Mouse (Mus musculus) forebrain, embryonic 14.5 days (tissue): ENCODE results near the gene Il12rb2. TPM values are rescaled to one million over a fixed set of nuclear protein-coding genes. Genes with fewer than 3 reads are reported as not detected.

ENCODE experiments used
- ATAC-seq: fragments of 200-750 bp; cut with Nextera tagmentation; 2 replicates; pipeline ENCODE4 v1.8.0; 2017; ENCODE audit warnings: mild to moderate bottlenecking, moderate library complexity
- DNase-seq: peaks from one replicate; pipeline ENCODE4 v3.0.0-alpha.2; 2015; ENCODE audit warnings: low spot score
- H3K27ac ChIP-seq: fragments of 300-500 bp; sonication (generic); 2 replicates; pipeline ENCODE4 v1.5.1; 2014; ENCODE audit warnings: low read depth, mild to moderate bottlenecking, control low read depth, low read length, moderate library complexity
- H3K27me3 ChIP-seq: fragments of 300-500 bp; sonication (generic); replicated peaks from 2 replicates; pipeline ENCODE4 v1.6.1; 2014; ENCODE audit warnings: low read length, control low read depth, mixed read lengths; ENCODE audit not compliant: control insufficient read depth, insufficient read depth
- H3K36me3 ChIP-seq: fragments of 300-500 bp; sonication (generic); 2 replicates; pipeline ENCODE4 v1.6.1; 2014; ENCODE audit warnings: low read length, control low read depth; ENCODE audit not compliant: control insufficient read depth, insufficient read depth
- H3K4me1 ChIP-seq: fragments of 300-500 bp; sonication (generic); 2 replicates; pipeline ENCODE4 v1.6.1; 2014; ENCODE audit warnings: antibody characterized with exemption, low read length, control low read depth; ENCODE audit not compliant: control insufficient read depth, insufficient read depth
- H3K4me2 ChIP-seq: fragments of 300-500 bp; sonication (generic); 2 replicates; pipeline ENCODE4 v1.6.1; 2014; ENCODE audit warnings: mild to moderate bottlenecking, control low read depth, low read length
- H3K4me3 ChIP-seq: fragments of 300-500 bp; sonication (generic); 2 replicates; pipeline ENCODE4 v1.5.1; 2014; ENCODE audit warnings: low read depth, low read length, control low read depth
- H3K9ac ChIP-seq: fragments of 300-500 bp; sonication (generic); 2 replicates; pipeline ENCODE4 v1.6.1; 2014; ENCODE audit warnings: mild to moderate bottlenecking, low read length, control low read depth, moderate library complexity
- H3K9me3 ChIP-seq: fragments of 300-500 bp; sonication (generic); replicated peaks from 2 replicates; pipeline ENCODE4 v1.6.1; 2016; ENCODE audit warnings: low read length, control low read depth, mixed read lengths; ENCODE audit not compliant: control insufficient read depth
- WGBS: fragments of 180-500 bp; shearing (Covaris S2); extraction: QIAGEN DNeasy Blood & Tissue Kit; methylation state at CpG from one replicate; pipeline ENCODE4 v1.1.7; 2014; 5-methylcytosine and 5-hydroxymethylcytosine counted together
- polyA plus RNA-seq: library from polyadenylated mRNA; unstranded; fragments of >200 nt; fragmentation: Nextera tagmentation; extraction: Ambion mirVana; gene quantifications from 2 replicates; pipeline ENCODE4 v1.2.1, GENCODE M21; 2014

Gene Il12rb2
- polyA plus RNA-seq, 1 experiment from 2014 or later, result not detected

- H3K4me3 ChIP-seq, result no peak overlapping the region
- H3K27ac ChIP-seq, result no peak overlapping the region
- ATAC-seq (no peak), DNase-seq (no peak)
- H3K27me3 ChIP-seq, result no peaks in the 10 kb centered on the region
- no peak overlapping the region for H3K4me2 ChIP-seq
- no peaks in the 10 kb centered on the region for H3K4me1 ChIP-seq
- WGBS, result 93% methylated on average over 9 of the region's 9 CpGs
- peaks cover 56% of the 10 kb centered on the region for H3K36me3 ChIP-seq
- H3K9me3 ChIP-seq, result no peaks in the 10 kb centered on the region
- no peak overlapping the region for H3K9ac ChIP-seq
These were observed 94.3 kb downstream of the Il12rb2 start for GRCm38 (mm10) chr6:67281614-67282197.

- Histone ChIP-seq H3K27ac (no peak overlapping the region), H3K4me2 (no peak overlapping the region), H3K27me3 (no peaks in the 10 kb centered on the region), H3K9ac (no peak overlapping the region), H3K4me3 (no peak overlapping the region), H3K9me3 (no peaks in the 10 kb centered on the region), H3K36me3 (peaks cover 60% of the 10 kb centered on the region), H3K4me1 (no peaks in the 10 kb centered on the region)
- WGBS, result 88% methylated on average over 5 of the region's 5 CpGs
- ATAC-seq (no peak), DNase-seq (no peak)
These were observed 98.0 kb downstream of the Il12rb2 start for GRCm38 (mm10) chr6:67277944-67278343.

- DNase-seq (no peak), ATAC-seq (no peak)
- Histone ChIP-seq H3K9ac (no peak overlapping the region), H3K9me3 (no peaks in the 10 kb centered on the region), H3K4me2 (peak overlapping the region; percentile 70), H3K4me3 (peak overlapping the region; percentile 98), H3K4me1 (peaks cover 14% of the 10 kb centered on the region; the same call in 1 of the 2 replicates), H3K27me3 (no peaks in the 10 kb centered on the region), H3K36me3 (peaks cover 25% of the 10 kb centered on the region), H3K27ac (no peak overlapping the region)
- 51% methylated on average over 2 of the region's 2 CpGs for WGBS
These were observed 106.5 kb downstream of the Il12rb2 start for GRCm38 (mm10) chr6:67269459-67269858.

DNA sequence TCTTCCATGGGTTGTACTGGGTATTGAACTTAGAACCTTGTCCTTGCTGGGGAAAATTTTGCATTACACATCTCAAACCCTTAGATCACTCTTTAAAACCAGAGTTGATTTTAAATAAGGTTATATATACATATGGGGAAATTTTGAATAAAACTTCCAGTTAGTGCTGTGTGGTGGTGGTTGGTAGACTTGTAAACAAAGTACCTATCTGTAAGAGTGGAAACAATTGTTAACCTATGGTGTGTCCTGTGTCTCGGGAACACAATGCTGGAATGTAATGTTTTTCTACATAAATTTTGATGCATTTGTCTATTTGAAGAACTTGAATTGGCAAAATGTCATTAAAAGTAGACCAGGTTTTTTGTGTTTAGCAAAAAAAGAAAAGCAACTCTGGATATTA, 107.0 kb downstream of the Il12rb2 start:
- Histone ChIP-seq H3K9me3 (no peaks in the 10 kb centered on the region), H3K27me3 (no peaks in the 10 kb centered on the region), H3K9ac (0 out of 2 replicates have a peak overlapping the region, but pooled peaks have one; percentile 21), H3K4me3 (peak overlapping the region; percentile 98), H3K27ac (no peak overlapping the region), H3K4me2 (peak overlapping the region; percentile 70), H3K4me1 (peaks cover 14% of the 10 kb centered on the region; the same call in 1 of the 2 replicates), H3K36me3 (peaks cover 20% of the 10 kb centered on the region)
- 14% methylated on average over 1 of the region's 1 CpGs for WGBS
- ATAC-seq, result no peak
- no peak for DNase-seq

- Histone ChIP-seq H3K9ac (peak overlapping the region; percentile 98), H3K9me3 (no peaks in the 10 kb centered on the region), H3K4me1 (peaks cover 14% of the 10 kb centered on the region; the same call in 1 of the 2 replicates), H3K27me3 (no peaks in the 10 kb centered on the region), H3K27ac (no peak overlapping the region), H3K4me3 (peak overlapping the region; percentile 98), H3K4me2 (peak overlapping the region; percentile 70), H3K36me3 (peaks cover 14% of the 10 kb centered on the region)
- ATAC-seq (no peak), DNase-seq (no peak)
- 0% methylated on average over 2 of the region's 2 CpGs for WGBS
These were observed 107.8 kb downstream of the Il12rb2 start for GRCm38 (mm10) chr6:67268245-67268612.

- peaks cover 14% of the 10 kb centered on the region; the same call in 1 of the 2 replicates for H3K4me1 ChIP-seq
- peak overlapping the region; percentile 92 for H3K27ac ChIP-seq
- peak overlapping the region; percentile 98 for H3K4me3 ChIP-seq
- peak; percentile 57 for DNase-seq
- no peaks in the 10 kb centered on the region for H3K9me3 ChIP-seq
- peak; percentile 58 for ATAC-seq
- H3K36me3 ChIP-seq, result peaks cover 10% of the 10 kb centered on the region
- under 1% methylated on average over 61 of the region's 65 CpGs for WGBS
- peak overlapping the region; percentile 70 for H3K4me2 ChIP-seq
- peak overlapping the region; percentile 98 for H3K9ac ChIP-seq
- no peaks in the 10 kb centered on the region for H3K27me3 ChIP-seq
These were observed 108.4 kb downstream of the Il12rb2 start for GRCm38 (mm10) chr6:67267408-67268244.

GRCm38 (mm10) chr6:67266664-67267407, 109.2 kb downstream of the Il12rb2 start:
- WGBS, result under 1% methylated on average over 68 of the region's 68 CpGs
- H3K27ac ChIP-seq, result peak overlapping the region; percentile 92
- H3K9ac ChIP-seq, result peak overlapping the region; percentile 98
- peaks cover 5% of the 10 kb centered on the region for H3K36me3 ChIP-seq
- no peaks in the 10 kb centered on the region for H3K27me3 ChIP-seq
- peak overlapping the region; percentile 70 for H3K4me2 ChIP-seq
- H3K4me1 ChIP-seq, result peaks cover 14% of the 10 kb centered on the region; the same call in 1 of the 2 replicates
- ATAC-seq (peak; percentile 99), DNase-seq (peak; percentile 99)
- no peaks in the 10 kb centered on the region for H3K9me3 ChIP-seq
- H3K4me3 ChIP-seq, result peak overlapping the region; percentile 98

DNA sequence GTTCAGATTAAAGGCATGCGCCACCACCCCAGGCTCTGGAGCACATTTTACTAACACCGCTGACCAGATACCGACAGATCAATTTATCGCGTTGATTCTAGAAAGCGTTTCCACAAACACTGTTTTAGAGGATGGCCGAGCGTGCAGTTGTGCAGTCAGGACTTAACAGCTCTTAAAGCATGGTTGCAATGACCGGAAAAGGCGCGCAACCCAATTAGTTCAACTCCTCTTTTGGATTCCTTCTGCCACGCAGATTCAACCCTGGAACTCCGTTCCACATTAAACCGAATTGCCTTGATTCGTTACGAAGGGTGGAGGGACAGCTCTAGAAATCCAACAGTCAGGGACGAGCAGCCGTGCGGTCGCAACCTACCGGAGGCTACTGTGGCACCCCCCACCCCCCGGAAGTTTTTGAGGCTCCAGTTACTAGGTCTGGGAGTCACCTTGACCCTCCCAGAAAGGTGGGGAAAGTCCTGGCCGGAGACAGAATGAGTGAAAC, 109.8 kb downstream of the Il12rb2 start:
- peak; percentile 47 for DNase-seq
- Histone ChIP-seq H3K4me2 (peak overlapping the region; percentile 67), H3K9me3 (no peaks in the 10 kb centered on the region), H3K27ac (no peak overlapping the region), H3K27me3 (no peaks in the 10 kb centered on the region), H3K4me1 (peaks cover 14% of the 10 kb centered on the region; the same call in 1 of the 2 replicates), H3K9ac (peak overlapping the region; percentile 60), H3K36me3 (no peaks in the 10 kb centered on the region), H3K4me3 (peak overlapping the region; percentile 98)
- peak; percentile 60 for ATAC-seq
- under 1% methylated on average over 23 of the region's 23 CpGs for WGBS
